Comparison of ENCODE assay signal across 12 mouse cellular contexts in the genomic region with DNA sequence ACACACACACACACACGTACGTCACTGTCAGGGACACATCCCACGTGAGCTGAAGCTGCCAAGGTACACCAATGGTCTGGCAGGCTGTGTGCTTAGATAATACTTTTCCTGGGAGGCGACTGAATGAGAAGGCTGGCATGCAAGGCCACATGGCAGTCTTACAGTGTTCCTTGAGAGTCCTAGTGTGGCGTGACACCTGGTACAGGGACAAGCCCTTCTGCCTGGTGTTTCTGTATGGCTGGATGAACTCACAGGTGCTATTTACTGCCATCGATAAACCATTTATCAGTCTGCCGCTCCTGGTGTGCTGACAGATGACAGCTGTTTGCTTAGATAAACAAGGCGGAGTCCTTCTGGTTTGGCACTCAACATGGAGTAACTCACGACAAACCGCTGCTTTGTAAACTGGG. TPM values are rescaled to one million over a fixed set of nuclear protein-coding genes. Genes with fewer than 3 reads are reported as not detected.
DNase-seq lines count a peak whose midpoint lies in the region; ATAC-seq and TF ChIP-seq lines count a peak whose summit lies in the region.
"Had no signal": no experiment of that assay in that cellular context is flagged by ENCODE, and none has a peak within 500 bp of the region (broad histone marks: within the 10 kb centered on the region; RNA-seq: fewer than 3 reads in every experiment).

No protein-coding gene starts in this region.

- no peaks in the 10 kb centered on the region for H3K79me2 ChIP-seq in C2C12 (ENCODE audit: control insufficient read depth, insufficient read depth)

- H3K9ac ChIP-seq in liver, embryonic 15.5 days: peak overlapping the region; percentile 55
- H3K9ac ChIP-seq in midbrain, embryonic 13.5 days (replicated peaks): no peak overlapping the region

- no peak overlapping the region for H3K27ac ChIP-seq in gastrocnemius, adult 2 months
- H3K27ac ChIP-seq in liver, embryonic 15.5 days (replicated peaks): peak overlapping the region; percentile 99
- no peak overlapping the region for H3K27ac ChIP-seq in midbrain, embryonic 13.5 days

- H3K79me3 ChIP-seq in C2C12 (ENCODE audit: low read depth): no peaks in the 10 kb centered on the region

- TF ChIP-seq CTCF in gastrocnemius, adult 2 months (IDR thresholded peaks at IDR 0.05): no peak
- TF ChIP-seq CTCF in C2C12 (IDR thresholded peaks at IDR 0.05; ENCODE audit: control insufficient read depth, insufficient read depth, insufficient read length): no peak

- ATAC-seq in liver, embryonic 15.5 days (ENCODE audit: insufficient read depth): peak; percentile 82
- ATAC-seq in midbrain, embryonic 13.5 days: no peak
- ATAC-seq: activated CD4-positive, CD25-positive, alpha-beta regulatory T cell, adult 4 months had no signal

- H3K9me3 ChIP-seq in liver, embryonic 15.5 days (replicated peaks): no peaks in the 10 kb centered on the region
- no peaks in the 10 kb centered on the region for H3K9me3 ChIP-seq in midbrain, embryonic 13.5 days

- H3K27me3 ChIP-seq in C2C12 (ENCODE audit: control insufficient read depth, insufficient read depth, insufficient read length): no peaks in the 10 kb centered on the region
- peaks cover 25% of the 10 kb centered on the region for H3K27me3 ChIP-seq in liver, embryonic 15.5 days
- no peaks in the 10 kb centered on the region for H3K27me3 ChIP-seq in midbrain, embryonic 13.5 days

- H3K4me1 ChIP-seq in liver, embryonic 15.5 days (replicated peaks): peaks cover 81% of the 10 kb centered on the region
- peaks cover 11% of the 10 kb centered on the region; the same call in 1 of the 2 replicates for H3K4me1 ChIP-seq in midbrain, embryonic 13.5 days (replicated peaks)

- peak; percentile 9 for DNase-seq in gastrocnemius, adult 18-20 months (ENCODE audit: low spot score)
- DNase-seq in gastrocnemius, adult 2 months: no peak
- DNase-seq in c-Kit-positive CD71-positive TER-119-positive erythroid progenitor cells, embryonic 14.5 days (ENCODE audit: low spot score): peak; percentile 90
- no peak for DNase-seq in frontal cortex, postnatal 25 days (ENCODE audit: low spot score in 2 of 2)
- no peak for DNase-seq in left cerebral cortex, adult 18-20 months (ENCODE audit: low spot score in 2 of 2)
- DNase-seq: kidney, postnatal 10 days; retina, postnatal 1 day; thymus, postnatal 14 days had no signal

- H3K4me3 ChIP-seq in gastrocnemius, adult 2 months: no peak overlapping the region
- H3K4me3 ChIP-seq in C2C12 (ENCODE audit: insufficient read depth, poor library complexity, severe bottlenecking): no peak overlapping the region
- no peak overlapping the region; the same call in 1 of the 2 replicates for H3K4me3 ChIP-seq in liver, embryonic 15.5 days (replicated peaks)
- no peak overlapping the region for H3K4me3 ChIP-seq in midbrain, embryonic 13.5 days (replicated peaks)

- 10% methylated on average over 10 of the region's 10 CpGs for WGBS in liver, embryonic 15.5 days (ENCODE audit: insufficient replicate concordance)
- WGBS in midbrain, embryonic 13.5 days: 82% methylated on average over 10 of the region's 10 CpGs

- intact Hi-C loops in gastrocnemius, adult 2 months (cut with DNase I): no loop called here

- H3K4me2 ChIP-seq in liver, embryonic 15.5 days: peak overlapping the region; percentile 64
- no peak overlapping the region for H3K4me2 ChIP-seq in midbrain, embryonic 13.5 days (replicated peaks)

- H3ac ChIP-seq in C2C12 (ENCODE audit: control insufficient read depth, insufficient read length, low read depth): no peak overlapping the region

- no peaks in the 10 kb centered on the region for H3K36me3 ChIP-seq in C2C12 (ENCODE audit: control insufficient read depth, insufficient read depth)
- H3K36me3 ChIP-seq in liver, embryonic 15.5 days (replicated peaks): no peaks in the 10 kb centered on the region
- H3K36me3 ChIP-seq in midbrain, embryonic 13.5 days: no peaks in the 10 kb centered on the region

TF ChIP-seq in C2C12, 6 proteins besides CTCF, POLR2A, EP300 and RAD21:
- TF ChIP-seq MYOG (IDR thresholded peaks at IDR 0.05; ENCODE audit: control insufficient read depth, extremely low read depth, insufficient read length) (no peak), MYOD1 (IDR thresholded peaks at IDR 0.05; ENCODE audit: control insufficient read depth, insufficient read length, low read depth) (peak; percentile 59)

RNA-seq across cellular contexts. Expression of a gene that starts 8.9 kb away (rescaled TPM):
- under 1 TPM; 0.07 to 0.21 TPM for total RNA-seq in gastrocnemius, adult 18-20 months (2021)
- total RNA-seq in gastrocnemius, adult 2 months (2021): under 1 TPM in 1 of 2 experiments, not detected in 1; 0.22 TPM
- 0.01 TPM for polyA plus RNA-seq in C2C12 (2012; fragmentation: generic; extraction: Trizol)
- polyA plus RNA-seq in liver, embryonic 15.5 days (2015; fragmentation: Nextera tagmentation; extraction: Ambion mirVana): 0.02 and 0.03 TPM in 2 replicates
- polyA plus RNA-seq in midbrain, embryonic 13.5 days (2015; fragmentation: Nextera tagmentation; extraction: Ambion mirVana): not detected in 2 replicates
- total RNA-seq in left cerebral cortex, adult 18-20 months (2021): not detected

RNA-seq across cellular contexts. Expression of a gene that starts 44.0 kb away (rescaled TPM):
- total RNA-seq in gastrocnemius, adult 18-20 months (2021): 1 to 10 TPM; 1.4 TPM
- total RNA-seq in gastrocnemius, adult 2 months (2021): 1 to 10 TPM; 1.1 to 6.9 TPM
- polyA plus RNA-seq in C2C12 (2012; fragmentation: generic; extraction: Trizol): 1.1 TPM
- 0.12 and 0.17 TPM in 2 replicates for polyA plus RNA-seq in liver, embryonic 15.5 days (2015; fragmentation: Nextera tagmentation; extraction: Ambion mirVana)
- 0.05 TPM in 1 of 2 replicates, not detected in the other for polyA plus RNA-seq in midbrain, embryonic 13.5 days (2015; fragmentation: Nextera tagmentation; extraction: Ambion mirVana)
- total RNA-seq in left cerebral cortex, adult 18-20 months (2021): not detected

RNA-seq across cellular contexts. Expression of a gene that starts 51.7 kb away (rescaled TPM):
- 100 to 1,000 TPM; 129 to 189 TPM for total RNA-seq in gastrocnemius, adult 18-20 months (2021)
- 100 to 1,000 TPM in 1 of 2 experiments, 10 to 100 TPM in 1; 77.0 to 273 TPM for total RNA-seq in gastrocnemius, adult 2 months (2021)
- polyA plus RNA-seq in C2C12 (2012; fragmentation: generic; extraction: Trizol): 2.1 TPM
- 1.6 and 2.2 TPM in 2 replicates for polyA plus RNA-seq in liver, embryonic 15.5 days (2015; fragmentation: Nextera tagmentation; extraction: Ambion mirVana)
- polyA plus RNA-seq in midbrain, embryonic 13.5 days (2015; fragmentation: Nextera tagmentation; extraction: Ambion mirVana): 0.93 TPM in 2 replicates
- 10 to 100 TPM; 13.5 to 14.6 TPM for total RNA-seq in left cerebral cortex, adult 18-20 months (2021)

Comparison
In these comparisons a context has a peak if more than half of its experiments do, and no peak if none do; other contexts are left out.
1. DNase-seq: peak in gastrocnemius, adult 18-20 months (single experiment) and c-Kit-positive CD71-positive TER-119-positive erythroid progenitor cells, embryonic 14.5 days (single experiment); none in gastrocnemius, adult 2 months (single experiment), frontal cortex, postnatal 25 days (0 of 2) and left cerebral cortex, adult 18-20 months (0 of 2).
2. RNA of a gene that starts 51.7 kb away (total RNA-seq): 77.0 to 273 TPM in gastrocnemius, adult 2 months and 129 to 189 TPM in gastrocnemius, adult 18-20 months; 13.5 to 14.6 TPM in left cerebral cortex, adult 18-20 months; every median in the first group is over 4 times any median in the second.